In genomic region chr3:101648096-101648793, GRCm38 (mm10) we compare ENCODE assay signal across 11 mouse cellular contexts. TPM values are rescaled to one million over a fixed set of nuclear protein-coding genes. Genes with fewer than 3 reads are reported as not detected.
DNase-seq lines count a peak whose midpoint lies in the region; ATAC-seq lines count a peak whose summit lies in the region.
"Had no signal": no experiment of that assay in that cellular context is flagged by ENCODE, and none has a peak within 500 bp of the region (broad histone marks: within the 10 kb centered on the region; RNA-seq: fewer than 3 reads in every experiment).

No protein-coding gene starts in this region.

- peaks cover 21% of the 10 kb centered on the region for H3K4me1 ChIP-seq in kidney, embryonic 15.5 days
- peaks cover under 1% of the 10 kb centered on the region; the same call in 1 of the 2 replicates for H3K4me1 ChIP-seq in midbrain, embryonic 16.5 days (ENCODE audit: control insufficient read depth, insufficient read depth, low read length)

- H3K27me3 ChIP-seq in kidney, embryonic 15.5 days: no peaks in the 10 kb centered on the region
- H3K27me3 ChIP-seq in midbrain, embryonic 16.5 days (ENCODE audit: control insufficient read depth, insufficient read depth, low read depth, low read length): no peaks in the 10 kb centered on the region
- H3K27me3 ChIP-seq: neural tube, embryonic 13.5 days had no signal

- WGBS in kidney, embryonic 15.5 days: 60% methylated on average over 13 of the region's 13 CpGs
- 78% methylated on average over 13 of the region's 13 CpGs for WGBS in midbrain, embryonic 16.5 days

- peak; percentile 26 for DNase-seq in CD4-positive, CD25-positive, alpha-beta regulatory T cell, adult 2 months (ENCODE audit: low read depth, low spot score)
- DNase-seq in thymus, postnatal 14 days: peak; percentile 30
- DNase-seq in thymus, adult 18-20 months: no peak
- peak; percentile 28 for DNase-seq in yolk sac, embryonic 10.5 days (ENCODE audit: low spot score)
- no peak for DNase-seq in left cerebral cortex, postnatal 25 days (ENCODE audit: low spot score in 2 of 2)
- DNase-seq: cerebellum, adult 18-20 months had no signal

- ATAC-seq in CD4-positive, CD25-positive, alpha-beta regulatory T cell, adult 4 months: no peak
- ATAC-seq in kidney, embryonic 15.5 days (replicated peaks; ENCODE audit: low FRiP score): peak; percentile 55; the same call in 1 of the 2 replicates
- ATAC-seq in midbrain, embryonic 16.5 days: no peak

- H3K4me2 ChIP-seq in kidney, embryonic 15.5 days: no peak overlapping the region
- no peak overlapping the region for H3K4me2 ChIP-seq in midbrain, embryonic 16.5 days (ENCODE audit: low read length)
- H3K4me2 ChIP-seq: heart, embryonic 11.5 days; neural tube, embryonic 13.5 days had no signal

- no peaks in the 10 kb centered on the region for H3K9me3 ChIP-seq in kidney, embryonic 15.5 days (replicated peaks)
- no peaks in the 10 kb centered on the region for H3K9me3 ChIP-seq in midbrain, embryonic 16.5 days (replicated peaks; ENCODE audit: control insufficient read depth, low read length, poor library complexity, severe bottlenecking)
- H3K9me3 ChIP-seq: neural tube, embryonic 13.5 days had no signal

- peak overlapping the region; percentile 48; the same call in 1 of the 2 replicates for H3K27ac ChIP-seq in kidney, embryonic 15.5 days
- no peak overlapping the region for H3K27ac ChIP-seq in midbrain, embryonic 16.5 days (ENCODE audit: low read length)
- H3K27ac ChIP-seq: neural tube, embryonic 13.5 days had no signal

- no peaks in the 10 kb centered on the region for H3K36me3 ChIP-seq in kidney, embryonic 15.5 days
- H3K36me3 ChIP-seq in midbrain, embryonic 16.5 days (ENCODE audit: control insufficient read depth, insufficient read depth, low read length): no peaks in the 10 kb centered on the region
- H3K36me3 ChIP-seq: neural tube, embryonic 13.5 days had no signal

- H3K4me3 ChIP-seq in kidney, embryonic 15.5 days (replicated peaks): no peak overlapping the region
- H3K4me3 ChIP-seq in midbrain, embryonic 16.5 days (ENCODE audit: low read depth, low read length): no peak overlapping the region
- H3K4me3 ChIP-seq: neural tube, embryonic 13.5 days had no signal

- H3K9ac ChIP-seq in kidney, embryonic 15.5 days: no peak overlapping the region
- H3K9ac ChIP-seq in midbrain, embryonic 16.5 days (ENCODE audit: low read depth, low read length): no peak overlapping the region
- H3K9ac ChIP-seq: neural tube, embryonic 13.5 days had no signal

- intact Hi-C loops in left cerebral cortex, postnatal 25 days (cut with DNase I): no loop called here

RNA-seq across cellular contexts. Expression of gene Atp1a1, which starts 43.8 kb away (rescaled TPM):
- polyA plus RNA-seq in CD4-positive, CD25-positive, alpha-beta regulatory T cell, adult 4 months (2017; shearing (Covaris generic)): 1 to 10 TPM; 8.7 to 9.2 TPM
- 220 and 247 TPM in 2 replicates for polyA plus RNA-seq in kidney, embryonic 15.5 days (2015; fragmentation: Nextera tagmentation; extraction: Ambion mirVana)
- total RNA-seq in left cerebral cortex, postnatal 25 days (2021): 1,000 to 10,000 TPM; 1,156 to 1,300 TPM
- polyA plus RNA-seq in midbrain, embryonic 16.5 days (2015; fragmentation: Nextera tagmentation; extraction: Ambion mirVana): 58.4 and 61.3 TPM in 2 replicates

Comparison
In these comparisons a context has a peak if more than half of its experiments do, and no peak if none do; other contexts are left out.
1. DNase-seq: peak in CD4-positive, CD25-positive, alpha-beta regulatory T cell, adult 2 months (single experiment), thymus, postnatal 14 days (single experiment) and yolk sac, embryonic 10.5 days (single experiment); none in thymus, adult 18-20 months (0 of 2) and left cerebral cortex, postnatal 25 days (0 of 2).